Mouse (Mus musculus) embryonic fibroblast, embryonic 13.5 days (primary cell): Measurements from ENCODE around the gene Smyd1. TPM values are rescaled to one million over a fixed set of nuclear protein-coding genes. Genes with fewer than 3 reads are reported as not detected.
"Not testable (repeated sequence)": the region's sequence is repeated elsewhere in the genome, so short reads cannot be mapped to it uniquely, and the experiment has no call there.

ENCODE experiments used
- H3K27ac ChIP-seq: 2 replicates; pipeline ENCODE4 v1.5.1; 2012; ENCODE audit warnings: low read length, control low read depth, inconsistent platforms; ENCODE audit not compliant: insufficient read depth
- H3K4me1 ChIP-seq: 2 replicates; pipeline ENCODE4 v1.6.1; 2011; ENCODE audit warnings: low read length; ENCODE audit not compliant: control insufficient read depth, insufficient read depth
- H3K4me3 ChIP-seq: 2 replicates; pipeline ENCODE4 v1.5.1; 2011; ENCODE audit warnings: mild to moderate bottlenecking, control low read depth, low read length; ENCODE audit not compliant: insufficient read depth
- CTCF ChIP-seq: IDR thresholded peaks from 2 replicates; pipeline ENCODE4 v1.5.1; 2011; ENCODE audit warnings: mild to moderate bottlenecking, control low read depth, low read length, moderate library complexity, borderline replicate concordance; ENCODE audit not compliant: insufficient read depth
- POLR2A ChIP-seq: IDR thresholded peaks from 2 replicates; pipeline ENCODE4 v1.6.1; 2011; ENCODE audit warnings: low read depth, mild to moderate bottlenecking, control low read depth, low read length, moderate library complexity
- polyA plus RNA-seq: library from polyadenylated mRNA; stranded (reverse); fragments of >200 nt; gene quantifications from 2 replicates; pipeline ENCODE4 v1.2.4, GENCODE M21; 2011; ENCODE audit warnings: low read depth; ENCODE audit not compliant: missing spikeins, insufficient read length

Gene Smyd1
- polyA plus RNA-seq, 1 experiment, result not detected

DNA sequence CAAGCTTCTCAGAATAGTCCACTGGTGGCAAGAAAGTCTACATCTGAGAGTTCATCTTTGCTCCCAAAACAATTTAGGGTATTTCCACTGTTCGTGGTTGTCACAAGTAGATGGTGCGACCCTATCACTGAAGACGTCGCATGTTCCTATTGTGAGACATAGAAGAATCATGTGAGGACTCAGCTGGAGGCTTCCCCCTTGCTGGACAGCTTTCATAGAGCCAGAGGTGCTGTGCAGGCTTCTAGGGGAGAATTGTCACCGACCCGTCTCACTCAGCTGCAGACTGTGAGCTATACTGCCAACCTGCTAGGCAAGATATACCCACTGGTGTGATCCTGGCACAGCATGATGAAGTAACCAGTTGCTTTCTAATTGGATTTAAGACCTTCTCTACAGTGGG lies 30.2 kb upstream of the Smyd1 start:
- no peak overlapping the region for H3K27ac ChIP-seq
- no peaks in the 10 kb centered on the region for H3K4me1 ChIP-seq
- no peak overlapping the region for H3K4me3 ChIP-seq
- no peak for TF ChIP-seq CTCF
- TF ChIP-seq POLR2A, result no peak

DNA sequence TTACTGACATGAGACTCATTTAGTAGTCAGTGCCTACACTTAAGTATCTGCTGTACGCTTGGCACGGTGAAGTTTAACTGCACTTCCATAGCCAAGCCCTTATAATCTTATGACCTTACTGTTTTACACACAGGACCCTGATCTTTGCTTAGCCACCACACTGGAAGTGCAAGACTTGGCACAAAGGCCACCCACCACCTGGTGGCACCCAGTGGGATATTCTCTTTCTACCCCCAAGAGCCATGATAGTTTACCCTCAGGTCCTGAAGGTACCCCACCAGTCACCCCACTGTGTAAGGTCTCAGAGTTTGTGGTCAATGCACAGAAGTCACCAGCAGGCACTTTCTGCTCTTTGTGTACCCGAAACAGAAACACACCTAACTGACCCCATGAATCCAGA lies 29.2 kb upstream of the Smyd1 start:
- TF ChIP-seq CTCF, result no peak
- TF ChIP-seq POLR2A, result no peak
- no peaks in the 10 kb centered on the region for H3K4me1 ChIP-seq
- H3K27ac ChIP-seq, result no peak overlapping the region
- H3K4me3 ChIP-seq, result no peak overlapping the region

DNA sequence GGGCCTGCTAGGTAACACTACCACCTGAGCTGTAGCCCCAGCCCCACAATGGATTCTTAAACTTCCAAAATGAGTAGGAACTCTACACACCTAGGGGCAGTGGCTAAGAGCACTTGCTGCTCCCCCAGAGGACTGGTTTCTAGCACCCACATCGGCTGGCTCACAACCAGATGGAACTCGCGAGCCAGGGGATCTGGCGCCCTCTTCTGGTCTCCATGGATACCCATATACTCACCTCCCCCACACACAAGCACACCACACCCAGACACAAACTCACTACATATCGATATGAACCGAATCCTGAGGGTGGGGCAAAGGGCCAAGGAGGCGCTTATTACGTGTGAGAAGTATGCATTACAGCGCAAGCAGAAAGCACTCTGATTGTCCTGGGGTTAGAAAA lies 26.0 kb upstream of the Smyd1 start:
- H3K4me3 ChIP-seq, result no peak overlapping the region
- no peaks in the 10 kb centered on the region for H3K4me1 ChIP-seq
- H3K27ac ChIP-seq, result no peak overlapping the region
- TF ChIP-seq CTCF, result no peak
- TF ChIP-seq POLR2A, result no peak

DNA sequence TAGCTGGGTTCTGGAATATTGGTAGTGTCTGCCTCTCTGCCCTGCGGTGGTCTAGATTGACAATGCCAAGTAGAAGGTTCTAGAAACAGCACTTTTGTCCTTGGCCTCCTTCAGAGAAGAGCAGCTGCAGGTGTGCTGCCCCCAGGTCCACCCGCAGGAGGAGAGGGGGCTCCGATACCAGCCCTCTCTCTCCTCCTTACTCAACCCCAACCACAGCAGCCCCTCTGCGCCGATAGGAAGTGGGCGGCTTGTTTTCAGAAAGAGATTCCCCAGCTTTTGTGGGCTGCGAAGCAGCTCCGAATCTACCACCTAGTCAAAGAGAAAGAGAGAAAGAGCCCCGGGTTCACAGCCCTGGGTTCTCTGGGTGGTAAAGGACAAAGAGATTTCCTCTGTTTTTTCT lies 19.1 kb upstream of the Smyd1 start:
- Histone ChIP-seq H3K4me1 (no peaks in the 10 kb centered on the region), H3K27ac (no peak overlapping the region), H3K4me3 (no peak overlapping the region)
- no peak for TF ChIP-seq CTCF
- TF ChIP-seq POLR2A, result no peak

DNA sequence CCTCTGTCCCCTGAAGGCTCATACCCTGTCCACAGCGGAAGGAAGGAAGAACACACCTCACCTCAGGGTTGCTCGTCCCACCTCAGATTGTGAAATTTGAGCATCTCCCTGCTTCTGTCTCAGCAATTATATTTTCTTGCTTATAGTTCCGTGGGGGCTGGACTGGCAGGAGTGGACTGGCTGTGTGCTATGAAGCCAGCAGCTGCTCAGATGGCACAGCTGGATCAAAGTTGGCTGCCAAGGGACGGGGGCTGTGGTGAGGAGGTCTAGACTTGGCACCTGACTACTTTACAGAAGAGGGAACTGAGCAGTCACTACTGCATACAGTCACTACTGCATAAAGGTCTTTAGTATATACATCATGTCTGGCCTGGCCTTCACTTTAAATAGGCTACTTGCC lies 17.3 kb upstream of the Smyd1 start:
- H3K4me1 ChIP-seq, result no peaks in the 10 kb centered on the region
- no peak for TF ChIP-seq POLR2A
- no peak for TF ChIP-seq CTCF
- no peak overlapping the region for H3K4me3 ChIP-seq
- no peak overlapping the region for H3K27ac ChIP-seq

DNA sequence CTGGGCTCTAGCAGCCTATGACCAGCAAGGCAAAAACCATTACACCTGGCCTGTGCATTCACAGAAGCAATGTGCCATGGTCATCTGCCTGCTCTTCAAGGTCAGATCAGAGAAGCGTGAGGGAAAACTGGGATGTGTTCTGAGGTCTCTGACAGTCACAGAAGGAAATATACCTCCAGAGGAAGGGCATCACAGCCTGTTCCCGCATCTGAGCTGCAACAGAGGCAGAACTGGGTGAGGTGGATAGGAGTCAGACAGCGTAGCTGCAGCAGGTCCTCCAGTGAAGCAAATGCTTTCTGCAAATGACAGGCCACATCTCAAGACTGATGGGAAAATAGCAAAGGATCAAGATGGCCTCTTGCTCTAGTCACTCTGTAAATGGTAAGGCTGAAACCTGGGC lies 16.9 kb upstream of the Smyd1 start:
- Histone ChIP-seq H3K4me1 (no peaks in the 10 kb centered on the region), H3K27ac (no peak overlapping the region), H3K4me3 (no peak overlapping the region)
- TF ChIP-seq CTCF (no peak), POLR2A (no peak)

DNA sequence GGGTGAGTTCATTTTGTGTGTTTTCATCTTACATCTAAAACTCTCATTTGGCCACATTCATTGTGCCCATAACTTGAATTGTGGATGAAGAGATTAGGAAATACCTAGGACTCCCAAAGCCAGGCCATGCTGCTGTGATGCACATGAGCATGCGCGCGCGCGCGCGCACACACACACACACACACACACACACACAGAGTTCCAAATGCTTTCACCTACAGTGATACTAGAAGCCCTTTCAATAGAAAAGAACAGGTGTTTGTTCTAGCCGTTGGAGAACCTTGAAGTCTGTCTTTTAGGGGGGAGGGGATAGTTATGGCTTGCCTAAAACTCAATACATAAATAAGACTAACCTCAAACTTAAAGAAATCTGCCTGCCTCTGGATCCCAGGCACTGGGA lies 15.6 kb upstream of the Smyd1 start:
- Histone ChIP-seq H3K27ac (no peak overlapping the region), H3K4me3 (no peak overlapping the region), H3K4me1 (no peaks in the 10 kb centered on the region)
- TF ChIP-seq POLR2A (no peak), CTCF (no peak)

DNA sequence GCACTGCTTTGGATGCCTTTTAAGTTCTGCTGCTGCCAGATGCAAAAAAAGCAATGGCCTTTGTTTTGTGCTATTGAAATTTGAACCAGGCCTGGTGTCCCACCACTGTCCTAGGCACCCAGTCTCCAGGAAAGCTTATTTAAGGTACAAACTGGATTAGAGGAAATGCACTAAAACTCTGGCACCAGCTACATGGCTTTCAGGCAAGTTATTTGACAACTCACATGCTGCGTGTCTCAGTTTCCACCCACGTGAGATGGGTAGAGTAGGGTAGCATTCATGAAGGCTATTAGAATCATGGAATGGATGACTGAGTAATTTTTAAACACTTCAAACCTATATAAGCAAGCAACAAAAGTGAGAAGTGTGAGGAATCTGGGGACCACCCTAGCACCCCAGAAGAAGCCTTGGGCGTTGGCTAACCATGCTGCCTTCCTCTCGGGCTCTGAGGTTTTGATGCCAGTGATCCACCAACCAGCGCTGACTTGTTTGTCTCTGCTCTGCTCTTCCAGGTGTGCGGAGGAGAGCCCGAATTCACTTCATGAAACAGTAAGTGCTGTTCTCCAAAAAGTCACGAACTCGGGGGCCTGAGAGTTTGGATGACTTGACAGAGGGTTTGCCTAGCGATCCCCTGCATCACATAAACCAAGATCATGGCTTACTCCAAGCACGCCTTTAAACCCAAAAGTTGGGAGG lies 11.7 kb upstream of the Smyd1 start:
- TF ChIP-seq CTCF, result no peak
- no peak for TF ChIP-seq POLR2A
- no peaks in the 10 kb centered on the region for H3K4me1 ChIP-seq
- no peak overlapping the region for H3K4me3 ChIP-seq
- no peak overlapping the region for H3K27ac ChIP-seq

DNA sequence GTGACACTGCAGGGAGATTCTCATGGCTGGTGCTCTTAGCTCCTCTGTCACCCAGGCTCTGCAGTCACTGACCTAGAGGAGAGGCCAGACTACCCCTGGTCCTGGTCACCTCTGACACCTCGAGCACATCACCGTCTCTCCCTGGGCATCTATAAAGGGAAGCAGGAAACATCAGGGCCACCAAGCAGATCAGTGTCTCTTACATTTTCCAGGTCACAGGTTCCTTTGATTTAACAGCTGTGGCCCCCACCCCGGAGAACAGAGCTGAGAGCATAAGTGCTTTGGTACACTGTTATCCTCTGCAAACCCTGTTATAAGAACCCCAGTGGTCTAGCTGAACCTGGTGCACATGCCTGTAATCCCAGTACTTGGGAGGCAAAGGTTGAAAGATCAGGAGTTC lies 11.0 kb upstream of the Smyd1 start:
- TF ChIP-seq CTCF (no peak), POLR2A (no peak)
- Histone ChIP-seq H3K4me3 (no peak overlapping the region), H3K4me1 (no peaks in the 10 kb centered on the region), H3K27ac (no peak overlapping the region)

DNA sequence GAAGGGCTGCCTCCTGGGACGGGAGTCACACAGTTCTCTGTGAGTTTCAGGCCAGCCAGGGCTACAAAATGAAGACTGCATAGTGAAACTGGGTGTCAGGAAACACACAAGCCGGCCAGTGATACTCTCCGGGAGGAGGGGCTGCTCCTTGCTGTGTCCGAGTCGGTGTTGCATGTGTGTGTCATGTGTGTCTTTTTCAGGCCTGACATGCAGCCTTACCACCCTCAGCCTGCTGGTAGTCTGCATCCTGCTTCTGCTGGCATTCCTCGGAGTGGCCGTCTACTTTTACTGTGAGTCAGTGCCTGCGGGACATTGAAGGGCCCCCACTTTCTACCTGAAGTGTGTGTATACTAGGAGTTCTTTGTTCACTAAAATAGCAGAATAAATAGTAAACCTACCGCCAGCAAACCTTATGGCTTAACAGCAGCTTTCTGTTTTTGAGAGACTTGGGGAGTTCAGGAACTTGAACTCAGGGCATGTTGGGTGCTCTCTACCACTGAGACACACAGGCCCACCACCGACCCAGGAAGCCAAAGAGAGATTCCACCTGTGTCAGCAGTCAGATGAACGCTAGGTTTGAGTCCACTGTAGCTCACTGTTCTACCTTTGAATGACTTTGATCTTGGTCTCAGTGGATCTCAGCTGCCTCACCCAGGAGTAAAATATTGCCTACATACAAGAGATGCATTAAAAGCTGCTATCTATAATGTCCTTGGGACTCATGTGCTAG lies 10.4 kb upstream of the Smyd1 start:
- H3K4me3 ChIP-seq, result no peak overlapping the region
- no peaks in the 10 kb centered on the region for H3K4me1 ChIP-seq
- TF ChIP-seq CTCF (no peak), POLR2A (no peak)
- H3K27ac ChIP-seq, result no peak overlapping the region

DNA sequence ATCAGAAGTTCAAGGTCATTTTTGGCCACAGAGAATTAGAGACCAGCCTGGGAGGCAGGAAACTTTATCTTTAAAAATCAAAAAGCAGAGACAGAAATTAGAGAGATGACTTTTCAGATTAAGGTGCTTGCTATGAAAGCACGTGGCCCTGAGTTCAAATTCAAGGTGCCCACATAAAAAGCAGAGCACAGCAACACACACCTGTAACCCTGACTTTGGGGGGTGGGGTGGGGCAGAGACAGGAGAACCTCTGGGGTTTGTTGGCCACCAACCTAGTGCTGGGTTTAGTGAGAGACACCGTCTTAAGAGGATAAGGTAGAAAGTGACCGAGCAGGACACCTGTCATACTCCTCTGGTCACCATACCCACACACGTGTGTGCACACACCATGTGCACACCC lies 9.5 kb upstream of the Smyd1 start:
- H3K4me3 ChIP-seq, H3K4me1 ChIP-seq, H3K27ac ChIP-seq: not testable (repeated sequence)
